ENCODE assay signal across 8 mouse cellular contexts in the genomic region with DNA sequence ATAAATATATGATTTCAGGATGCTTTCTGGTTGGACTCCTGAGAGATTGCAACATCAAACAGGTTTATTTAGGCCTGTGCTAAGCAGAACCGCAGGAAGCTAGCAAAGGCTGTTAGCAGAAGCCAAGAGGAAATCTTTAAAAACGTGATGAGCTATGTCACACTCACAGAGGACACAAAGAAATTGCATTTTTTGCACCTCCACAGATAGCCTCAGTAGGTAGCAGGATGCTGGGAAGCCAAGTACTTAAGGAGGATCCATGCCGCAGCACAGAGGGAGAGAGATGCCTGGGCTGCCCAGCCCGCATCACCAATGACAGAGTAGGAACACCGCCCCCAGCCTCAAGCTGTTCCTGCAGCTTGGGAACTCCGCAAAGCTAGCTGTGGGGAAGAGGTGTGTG.
A peak's percentile ranks its signal among the peaks of the same experiment; 100 is the strongest.
DNase-seq lines count a peak whose midpoint lies in the region; ATAC-seq lines count a peak whose summit lies in the region.

No protein-coding gene starts in this region.

- peak; percentile 12 for DNase-seq in adrenal gland, postnatal 14 days
- DNase-seq in adrenal gland, postnatal 4 days (ENCODE audit: low spot score in 2 of 2), result no peak
- DNase-seq in frontal cortex, postnatal 10 days (ENCODE audit: low spot score in 2 of 2), result peak; percentile 75 to 76
- DNase-seq in left cerebral cortex, adult 8-10 months (ENCODE audit: low spot score in 2 of 2), result peak; percentile 59 to 92

- 0 out of 2 replicates have a peak overlapping the region, but pooled peaks have one; percentile 2 for H3K9ac ChIP-seq in neural tube, embryonic 14.5 days (replicated peaks; ENCODE audit: low read depth, low read length)

- peak overlapping the region; percentile 71 for H3K27ac ChIP-seq in neural tube, embryonic 14.5 days (ENCODE audit: low read depth, low read length)

- ATAC-seq in neural tube, embryonic 14.5 days (ENCODE audit: low read depth), result peak; percentile 90
- no peak for ATAC-seq in erythroid progenitor cell, adult 5-6 weeks (replicated peaks; ENCODE audit: low FRiP score, poor library complexity, severe bottlenecking)
- no peak for ATAC-seq in inflammation-experienced regulatory T-cells, adult 6 months
- no peak for ATAC-seq in CD4-positive, CD25-positive, alpha-beta regulatory T cell, adult 4 months

- 8% methylated on average over 6 of the region's 6 CpGs for WGBS in neural tube, embryonic 14.5 days

- H3K4me1 ChIP-seq in neural tube, embryonic 14.5 days (ENCODE audit: control insufficient read depth, insufficient read depth, low read length), result peaks cover 8% of the 10 kb centered on the region; the same call in 1 of the 2 replicates

- no peak overlapping the region for H3K4me3 ChIP-seq in neural tube, embryonic 14.5 days (ENCODE audit: low read depth, low read length)

- H3K36me3 ChIP-seq in neural tube, embryonic 14.5 days (ENCODE audit: control insufficient read depth, insufficient read depth, low read length), result no peaks in the 10 kb centered on the region

- H3K27me3 ChIP-seq in neural tube, embryonic 14.5 days (ENCODE audit: control insufficient read depth, insufficient read depth, low read length), result no peaks in the 10 kb centered on the region

- H3K4me2 ChIP-seq in neural tube, embryonic 14.5 days (ENCODE audit: low read depth, low read length), result no peak overlapping the region; the same call in 1 of the 2 replicates

- H3K9me3 ChIP-seq in neural tube, embryonic 14.5 days (ENCODE audit: control insufficient read depth, low read length), result no peaks in the 10 kb centered on the region

Comparison
In these comparisons a context has a peak if more than half of its experiments do, and no peak if none do; other contexts are left out.
1. DNase-seq: peak in adrenal gland, postnatal 14 days (single experiment), frontal cortex, postnatal 10 days (2 of 2) and left cerebral cortex, adult 8-10 months (2 of 2); none in adrenal gland, postnatal 4 days (0 of 2).